Mouse (Mus musculus): ENCODE measurements at regions not wholly inside any gene's neighbourhood (a gene's known extent, or its start where the extent isn't known, plus 50 kb on each side); places are given as distances from the start of the nearest gene placed in this dataset.

DNA sequence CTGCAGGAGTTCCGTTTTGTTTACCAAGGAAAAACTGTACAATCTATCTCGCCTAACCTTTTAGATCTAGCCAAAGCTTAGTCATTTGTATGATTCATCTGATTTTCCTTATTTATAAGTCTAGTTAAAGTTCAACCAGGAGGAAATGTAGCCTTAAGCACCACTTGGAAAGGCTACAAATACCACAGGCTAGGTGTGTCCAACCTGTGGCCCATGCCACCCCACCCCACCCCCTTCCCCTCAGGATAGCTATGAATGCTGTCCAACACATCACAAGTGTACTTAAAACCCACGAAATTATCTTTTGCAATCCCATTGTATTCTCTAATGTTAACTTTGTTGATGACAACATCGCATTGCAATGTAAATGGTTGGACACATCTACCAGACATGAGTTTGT, 102.9 kb upstream of the Klf14 start:
- DNase-seq (ENCODE audit: low spot score in 2 of 2): no peak

DNA sequence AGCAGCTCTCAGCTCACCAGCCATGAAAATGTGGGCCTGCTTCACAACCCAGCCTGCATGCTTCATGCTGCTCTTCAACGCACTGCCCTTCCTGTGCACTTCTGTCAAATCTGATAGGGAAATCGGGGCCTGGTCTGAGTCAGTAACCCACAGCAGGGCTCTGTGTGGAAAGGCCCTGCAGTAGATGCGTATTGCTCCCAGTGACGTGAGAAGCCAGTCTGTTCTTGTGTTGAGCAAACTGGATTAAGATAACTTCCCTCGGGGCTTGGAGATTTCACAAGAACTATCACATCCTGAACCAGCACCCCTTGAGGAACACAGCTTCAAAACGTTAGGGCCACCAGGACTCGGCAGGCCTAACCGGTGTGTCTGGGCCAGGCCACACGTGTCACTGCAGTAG, 106.5 kb upstream of the Klf14 start:
- no peak for DNase-seq (ENCODE audit: low spot score in 2 of 2)

DNA sequence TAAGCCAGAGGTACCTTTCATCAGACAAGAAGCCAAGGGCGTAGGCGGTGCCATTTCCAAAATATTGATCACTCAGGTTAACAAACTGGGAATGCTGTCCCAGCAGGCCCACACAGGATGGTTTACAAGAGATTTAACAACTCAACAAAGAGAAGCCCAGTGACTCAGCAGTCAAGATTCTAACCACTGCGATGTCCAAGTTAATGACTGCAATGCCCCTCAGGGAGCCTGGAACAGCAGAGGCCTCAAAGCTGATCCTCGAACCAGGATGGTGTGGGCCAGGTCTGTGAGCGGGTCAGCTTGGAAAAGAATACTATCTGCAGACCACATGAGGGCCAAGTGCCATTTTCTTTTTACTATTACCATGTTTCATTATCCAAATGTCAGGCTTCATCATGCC, 108.0 kb upstream of the Klf14 start:
- DNase-seq (ENCODE audit: low spot score in 2 of 2): no peak

GRCm38 (mm10) chr6:31067453-31067852, 108.6 kb upstream of the Klf14 start:
- DNase-seq (ENCODE audit: low spot score in 2 of 2): no peak

DNA sequence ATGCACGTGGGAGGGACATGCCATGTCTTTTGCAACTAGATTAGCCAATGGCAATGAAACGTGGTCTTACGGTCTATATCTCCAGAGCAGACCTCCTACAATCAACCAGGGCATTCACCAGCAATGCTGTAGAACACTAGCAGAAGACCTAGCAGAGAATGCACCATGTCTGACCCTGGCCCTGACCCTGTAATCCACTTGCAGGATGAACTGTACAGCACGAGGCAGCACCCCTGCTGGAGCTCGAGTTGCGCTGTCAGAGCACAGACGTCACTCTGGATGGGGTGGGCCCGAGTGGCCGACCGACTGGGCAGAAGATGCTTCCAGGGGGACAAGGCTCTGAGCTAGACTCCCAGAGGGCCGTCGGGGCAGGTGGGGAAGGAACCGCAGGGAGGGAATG, 110.4 kb upstream of the Klf14 start:
- DNase-seq (ENCODE audit: low spot score in 2 of 2): no peak

GRCm38 (mm10) chr6:31070537-31070936, 111.7 kb upstream of the Klf14 start:
- DNase-seq (ENCODE audit: low spot score in 2 of 2): no peak

DNA sequence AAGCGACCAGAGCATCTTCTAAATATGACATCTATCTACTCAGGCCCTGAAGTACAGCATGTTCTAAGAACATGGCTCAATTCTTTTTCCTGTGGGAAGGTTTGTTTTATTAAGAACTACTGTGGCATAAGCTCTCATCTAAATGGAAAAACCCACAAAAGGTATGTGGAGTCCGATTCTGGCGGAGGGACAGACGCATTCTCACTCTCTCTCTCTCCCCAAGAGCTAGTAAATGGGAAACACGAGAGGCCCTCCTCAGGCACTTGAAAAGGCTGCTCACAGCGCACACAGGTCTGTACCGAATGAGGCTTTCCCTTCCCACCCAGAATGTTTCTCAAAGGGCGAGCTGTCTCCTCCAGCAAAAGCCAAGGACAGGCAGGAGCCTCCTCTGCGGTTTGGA, 112.1 kb upstream of the Klf14 start:
- no peak for DNase-seq (ENCODE audit: low spot score in 2 of 2)

DNA sequence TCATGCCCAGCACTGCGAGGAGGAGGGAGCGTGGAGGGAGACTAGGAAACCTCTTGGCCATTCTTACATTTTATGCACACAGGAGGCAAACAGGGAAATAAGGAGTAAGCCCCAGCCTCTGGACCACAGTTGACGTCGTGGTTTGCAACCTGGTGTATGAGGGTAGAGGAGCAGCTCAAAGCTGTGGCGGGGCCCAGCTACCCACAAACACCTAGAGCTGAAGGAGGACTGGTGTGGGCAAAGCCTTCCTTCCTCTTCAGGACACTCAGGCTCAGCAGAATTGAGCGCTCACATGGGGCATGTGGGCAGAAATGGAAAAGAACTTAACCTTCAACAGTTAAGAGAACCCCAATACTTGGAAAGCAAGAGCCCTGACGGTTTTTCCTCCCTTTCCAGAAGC, 113.2 kb upstream of the Klf14 start:
- DNase-seq (ENCODE audit: low spot score in 2 of 2): no peak

GRCm38 (mm10) chr6:31072559-31072958, 113.7 kb upstream of the Klf14 start:
- no peak for DNase-seq (ENCODE audit: low spot score in 2 of 2)

DNA sequence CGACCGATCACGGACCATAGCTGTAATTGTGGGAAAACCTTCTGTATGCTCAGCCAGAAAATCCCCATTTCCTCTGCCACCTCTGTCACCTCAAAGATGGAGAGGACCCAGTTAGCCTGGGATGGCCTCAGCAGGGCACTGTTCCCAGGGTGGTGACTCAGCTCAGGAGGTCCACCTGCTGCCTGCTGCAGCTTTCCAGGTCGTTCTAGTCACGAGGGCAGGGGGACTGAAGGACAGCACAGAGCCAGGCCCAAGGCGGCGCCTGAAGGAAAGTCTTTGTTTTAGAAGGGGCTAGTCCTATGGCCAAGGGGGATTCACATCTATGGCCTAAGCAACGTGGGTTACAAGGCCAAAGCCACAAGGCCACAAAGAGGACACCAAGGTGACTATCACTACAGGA, 114.5 kb upstream of the Klf14 start:
- no peak for DNase-seq (ENCODE audit: low spot score in 2 of 2)

DNA sequence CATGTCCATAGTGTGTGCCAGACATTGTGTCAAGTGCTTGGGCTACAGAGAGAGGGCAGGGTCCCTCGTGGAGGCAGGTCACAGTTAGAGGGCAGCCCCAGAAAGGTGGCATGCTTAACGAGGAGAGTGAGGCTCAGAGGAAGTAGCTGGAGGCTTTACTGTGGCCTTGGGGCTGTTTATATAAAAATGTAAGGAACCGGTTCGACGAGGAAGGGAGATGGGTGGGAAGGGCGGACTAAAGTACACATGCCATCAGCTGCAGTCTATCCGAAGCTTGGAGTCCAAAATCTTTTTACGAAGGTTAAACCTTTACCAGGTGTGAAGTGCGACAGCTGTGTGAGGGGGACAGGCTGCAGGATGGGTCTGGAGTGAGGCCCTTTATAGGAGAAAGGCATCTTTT, 115.5 kb upstream of the Klf14 start:
- no peak for DNase-seq (ENCODE audit: low spot score in 2 of 2)

- no peak for DNase-seq (ENCODE audit: low spot score in 2 of 2)
Observed at GRCm38 (mm10) chr6:31075209-31075571, 116.3 kb upstream of the Klf14 start.

DNA sequence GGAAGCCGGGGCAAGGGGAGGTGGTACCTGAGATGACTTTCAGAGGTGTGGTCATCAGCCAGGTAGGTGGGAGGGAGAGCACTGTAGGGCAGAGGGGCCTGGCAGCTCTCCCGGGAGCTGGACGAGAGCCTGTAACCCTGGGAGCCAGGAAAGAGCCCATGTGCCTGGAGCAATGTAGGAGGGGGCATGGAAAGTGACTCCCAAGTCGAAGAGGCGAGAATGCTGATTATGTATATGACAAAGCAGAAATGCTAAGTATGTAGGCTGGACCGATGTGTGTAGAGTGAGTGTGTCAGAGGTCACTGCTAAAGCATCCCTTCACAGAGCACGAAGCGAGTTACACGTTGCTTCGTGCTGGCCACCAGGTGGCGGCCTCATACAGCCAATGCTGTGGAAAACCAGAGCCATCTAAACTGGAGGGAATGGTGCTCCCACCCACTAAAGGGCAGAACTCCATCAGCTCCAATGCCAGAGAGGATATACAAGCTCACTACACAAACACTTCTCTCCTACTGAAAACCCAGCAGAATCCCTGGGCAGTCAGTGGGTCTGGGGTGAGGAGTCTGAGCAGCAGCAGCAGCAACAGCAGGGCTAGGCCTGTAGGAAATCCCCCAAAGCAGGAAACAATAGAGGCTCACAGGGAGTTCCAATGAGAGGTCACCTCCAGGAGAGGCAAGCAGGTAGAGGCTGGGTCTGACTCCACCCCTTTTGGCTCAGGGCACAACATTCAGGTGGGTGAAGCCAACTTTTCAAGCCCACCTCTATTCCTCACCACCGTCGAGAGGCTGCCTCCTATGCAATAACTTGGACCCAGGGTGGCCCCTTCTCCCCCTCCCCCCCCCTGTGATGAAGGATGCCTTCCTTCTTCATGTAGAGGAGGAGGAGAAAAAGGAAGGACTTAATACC, 116.9 kb upstream of the Klf14 start:
- DNase-seq (ENCODE audit: low spot score in 2 of 2): peak in 1 of 2 experiments; percentile 67

DNA sequence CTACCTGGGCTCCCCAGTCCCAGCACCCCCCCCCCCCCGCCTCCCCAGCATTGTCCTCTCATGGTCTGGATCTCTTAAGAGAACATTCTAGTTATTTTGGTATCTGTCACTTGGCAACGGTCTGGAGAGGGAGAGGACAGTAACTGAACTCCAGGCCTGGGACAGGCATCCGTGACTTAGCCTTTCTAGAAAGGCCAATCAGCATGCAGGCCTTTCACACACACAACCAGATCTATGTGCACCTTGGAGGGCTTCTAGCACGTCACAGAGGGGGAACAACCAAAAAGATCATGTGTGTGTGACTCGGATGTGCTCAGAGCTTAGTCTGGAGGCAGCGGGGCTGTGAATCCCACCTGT, 117.6 kb upstream of the Klf14 start:
- DNase-seq (ENCODE audit: low spot score in 2 of 2): no peak

- DNase-seq (ENCODE audit: low spot score in 2 of 2): no peak
Observed at GRCm38 (mm10) chr6:31077216-31077615, 118.3 kb upstream of the Klf14 start.

DNA sequence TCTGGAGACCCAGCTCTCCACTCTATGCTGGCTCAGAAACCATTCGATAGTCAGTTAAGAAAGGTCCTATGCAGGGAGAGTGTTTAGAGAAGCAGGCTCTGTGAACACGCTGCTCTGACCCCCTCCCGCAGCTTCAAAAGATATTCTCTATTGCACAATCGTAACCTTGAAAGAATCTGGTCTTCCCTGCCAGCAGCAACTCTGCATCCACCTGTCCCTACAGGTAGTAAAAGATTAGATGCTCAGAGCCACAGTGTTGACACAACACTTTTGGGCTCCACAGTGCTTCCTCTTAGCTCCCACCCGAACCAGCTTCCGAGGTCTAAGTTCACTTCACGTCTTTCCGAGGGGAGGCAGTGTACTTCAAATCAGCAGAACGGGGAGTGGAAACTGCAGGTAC, 118.9 kb upstream of the Klf14 start:
- DNase-seq (ENCODE audit: low spot score in 2 of 2): no peak

DNA sequence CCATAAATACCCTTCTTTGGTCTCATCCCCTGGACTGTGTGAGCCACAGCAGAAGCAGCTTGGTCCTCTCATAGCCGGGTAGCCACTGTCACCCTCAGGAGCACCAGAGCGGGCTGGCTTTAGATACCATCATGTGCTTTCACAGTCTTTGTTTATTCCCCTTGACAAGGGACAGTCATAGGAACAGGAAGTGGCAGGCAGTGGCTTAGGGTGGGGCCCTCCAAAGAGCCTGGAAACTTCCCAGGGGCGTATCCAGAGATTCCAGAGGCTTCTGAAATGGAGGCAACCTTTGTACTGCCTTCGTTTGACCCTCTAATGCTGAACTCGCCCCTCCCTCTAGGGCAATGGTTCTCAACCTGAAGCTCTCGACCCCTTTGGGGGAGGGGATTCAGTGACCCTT, 119.5 kb upstream of the Klf14 start:
- no peak for DNase-seq (ENCODE audit: low spot score in 2 of 2)

- DNase-seq (ENCODE audit: low spot score in 2 of 2): no peak
Observed at GRCm38 (mm10) chr6:31079586-31080259, 120.8 kb upstream of the Klf14 start.

DNA sequence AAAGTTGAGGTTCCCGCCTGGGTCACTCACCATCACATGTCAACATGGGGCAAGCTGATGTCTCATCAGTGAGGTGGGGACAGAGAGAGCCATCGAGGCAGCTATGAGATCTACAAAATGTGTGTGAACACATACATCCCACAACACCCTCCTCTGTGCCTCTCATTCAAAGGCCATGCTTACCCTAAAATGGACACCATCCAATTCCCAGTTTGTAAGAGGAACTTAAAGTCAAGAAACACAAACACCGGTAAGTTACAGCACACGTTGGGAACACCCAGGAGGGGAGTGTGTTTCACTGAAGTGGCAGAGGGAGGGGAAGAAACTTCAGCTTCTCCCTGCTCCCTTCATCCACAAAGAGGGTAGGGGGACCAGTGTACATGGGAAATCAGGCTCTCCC, 121.4 kb upstream of the Klf14 start:
- no peak for DNase-seq (ENCODE audit: low spot score in 2 of 2)

DNA sequence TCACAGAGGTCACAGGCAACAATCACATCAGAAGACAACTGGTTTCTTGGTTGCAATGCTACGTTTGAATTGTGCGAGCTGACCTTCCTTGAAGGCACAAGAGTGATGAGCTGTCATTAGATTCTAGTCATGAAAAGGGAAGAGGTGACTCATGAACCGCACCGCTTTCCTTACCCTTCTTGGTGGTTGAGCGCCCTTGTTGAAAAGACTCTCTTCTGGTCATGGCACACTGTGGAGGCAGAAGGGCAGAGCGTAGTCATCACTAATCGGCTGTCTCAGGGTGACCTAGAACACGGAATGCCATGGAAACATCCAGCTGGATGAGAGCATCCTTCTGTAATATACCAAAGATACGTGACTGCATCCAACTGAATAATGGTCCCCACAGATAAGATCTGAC, 121.8 kb upstream of the Klf14 start:
- DNase-seq (ENCODE audit: low spot score in 2 of 2): no peak

GRCm38 (mm10) chr6:31081238-31081637, 122.4 kb upstream of the Klf14 start:
- DNase-seq (ENCODE audit: low spot score in 2 of 2): no peak

DNA sequence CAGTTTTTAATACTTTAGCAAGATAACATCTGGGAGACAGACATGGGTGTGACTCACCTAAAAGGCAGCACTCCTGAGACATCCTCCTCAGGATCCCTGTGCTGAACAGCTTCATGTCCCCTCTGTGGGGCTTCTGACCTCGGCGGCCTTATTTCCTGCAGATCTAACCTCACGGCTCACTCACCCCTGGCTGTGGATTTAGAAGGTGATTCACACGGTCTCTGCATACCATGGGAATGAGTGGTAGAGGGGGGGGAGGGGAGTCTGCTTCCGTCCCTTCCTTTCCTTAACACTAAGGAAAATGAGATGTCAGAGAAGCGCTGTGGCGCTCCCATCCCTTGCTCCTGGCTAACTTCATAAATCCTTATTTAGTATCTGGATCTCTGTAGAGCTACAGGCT, 123.1 kb upstream of the Klf14 start:
- no peak for DNase-seq (ENCODE audit: low spot score in 2 of 2)

Measured in adrenal gland, adult 18-20 months (tissue).